Mouse (Mus musculus): ENCODE measurements around the gene Ttc41. TPM values are rescaled to one million over a fixed set of nuclear protein-coding genes. Genes with fewer than 3 reads are reported as not detected.

The Ttc41 gene
- total and polyA plus RNA-seq, 2 experiments from 2014 or later, result 1.2 to 4.5 TPM

GRCm38 (mm10) chr10:86762384-86762730, 56.7 kb downstream of the Ttc41 start:
- no peaks in the 10 kb centered on the region for H3K9me3 ChIP-seq (replicated peaks; ENCODE audit: control insufficient read depth, low read length)
- no peak for TF ChIP-seq CTCF (IDR thresholded peaks at IDR 0.05; ENCODE audit: low read depth)
- no peak for TF ChIP-seq EP300 (IDR thresholded peaks at IDR 0.05; ENCODE audit: low read depth)
- no peak overlapping the region for H3K4me2 ChIP-seq (ENCODE audit: low read depth, low read length)
- H3K27ac ChIP-seq (ENCODE audit: low read depth), result no peak overlapping the region
- no peak overlapping the region for H3K9ac ChIP-seq (replicated peaks; ENCODE audit: low read depth, low read length)
- no peaks in the 10 kb centered on the region for H3K27me3 ChIP-seq (ENCODE audit: control insufficient read depth, insufficient read depth, low read length)
- H3K4me3 ChIP-seq (ENCODE audit: low read depth, low read length), result no peak overlapping the region
- DNase-seq (ENCODE audit: low spot score), result no peak
- whole genome bisulfite sequencing, result 60% methylated on average over 3 of the region's 3 CpGs
- no peaks in the 10 kb centered on the region for H3K4me1 ChIP-seq (ENCODE audit: control insufficient read depth, insufficient read depth)
- no peaks in the 10 kb centered on the region for H3K36me3 ChIP-seq (replicated peaks; ENCODE audit: control insufficient read depth, insufficient read depth, low read length)
- ATAC-seq (ENCODE audit: insufficient read depth, low read depth), result no peak

- Histone ChIP-seq H3K36me3 (replicated peaks; ENCODE audit: control insufficient read depth, insufficient read depth, low read length) (no peaks in the 10 kb centered on the region), H3K27me3 (ENCODE audit: control insufficient read depth, insufficient read depth, low read length) (no peaks in the 10 kb centered on the region), H3K4me2 (ENCODE audit: low read depth, low read length) (no peak within 1 kb of the TSS), H3K4me3 (ENCODE audit: low read depth, low read length) (no peak within 1 kb of the TSS), H3K4me1 (ENCODE audit: control insufficient read depth, insufficient read depth) (no peaks in the 10 kb centered on the region), H3K9ac (replicated peaks; ENCODE audit: low read depth, low read length) (no peak within 1 kb of the TSS), H3K9me3 (replicated peaks; ENCODE audit: control insufficient read depth, low read length) (no peaks in the 10 kb centered on the region), H3K27ac (ENCODE audit: low read depth) (no peak within 1 kb of the TSS)
- WGBS, result 91% methylated on average over 5 of the region's 5 CpGs
- DNase-seq (ENCODE audit: low spot score) (no peak), ATAC-seq (ENCODE audit: insufficient read depth, low read depth) (no peak)
- TF ChIP-seq EP300 (IDR thresholded peaks at IDR 0.05; ENCODE audit: low read depth) (no peak), CTCF (IDR thresholded peaks at IDR 0.05; ENCODE audit: low read depth) (no peak)
Observed at GRCm38 (mm10) chr10:86763672-86764071, 58.1 kb downstream of the Ttc41 start, which contains the start of gene Gm49358. Gene Gm49358, plus strand, starts transcription at chr10:86763972.

GRCm38 (mm10) chr10:86765344-86765966, 59.8 kb downstream of the Ttc41 start:
- no peaks in the 10 kb centered on the region for H3K36me3 ChIP-seq (replicated peaks; ENCODE audit: control insufficient read depth, insufficient read depth, low read length)
- TF ChIP-seq CTCF (IDR thresholded peaks at IDR 0.05; ENCODE audit: low read depth) (no peak), EP300 (IDR thresholded peaks at IDR 0.05; ENCODE audit: low read depth) (no peak)
- H3K9ac ChIP-seq (replicated peaks; ENCODE audit: low read depth, low read length), result no peak overlapping the region
- no peaks in the 10 kb centered on the region for H3K27me3 ChIP-seq (ENCODE audit: control insufficient read depth, insufficient read depth, low read length)
- WGBS, result 80% methylated on average over 4 of the region's 4 CpGs
- no peak overlapping the region for H3K27ac ChIP-seq (ENCODE audit: low read depth)
- ATAC-seq (ENCODE audit: insufficient read depth, low read depth) (no peak), DNase-seq (ENCODE audit: low spot score) (no peak)
- no peaks in the 10 kb centered on the region for H3K4me1 ChIP-seq (ENCODE audit: control insufficient read depth, insufficient read depth)
- H3K4me3 ChIP-seq (ENCODE audit: low read depth, low read length), result no peak overlapping the region
- no peaks in the 10 kb centered on the region for H3K9me3 ChIP-seq (replicated peaks; ENCODE audit: control insufficient read depth, low read length)
- H3K4me2 ChIP-seq (ENCODE audit: low read depth, low read length), result no peak overlapping the region

GRCm38 (mm10) chr10:86769216-86769615, 63.6 kb downstream of the Ttc41 start:
- no peak overlapping the region for H3K27ac ChIP-seq (ENCODE audit: low read depth)
- ATAC-seq (ENCODE audit: insufficient read depth, low read depth) (no peak), DNase-seq (ENCODE audit: low spot score) (no peak)
- TF ChIP-seq EP300 (IDR thresholded peaks at IDR 0.05; ENCODE audit: low read depth), result no peak
- TF ChIP-seq CTCF (IDR thresholded peaks at IDR 0.05; ENCODE audit: low read depth), result no peak
- H3K9me3 ChIP-seq (replicated peaks; ENCODE audit: control insufficient read depth, low read length), result no peaks in the 10 kb centered on the region
- no peak overlapping the region for H3K4me3 ChIP-seq (ENCODE audit: low read depth, low read length)
- H3K27me3 ChIP-seq (ENCODE audit: control insufficient read depth, insufficient read depth, low read length), result no peaks in the 10 kb centered on the region
- WGBS, result 70% methylated on average over 5 of the region's 5 CpGs
- H3K36me3 ChIP-seq (replicated peaks; ENCODE audit: control insufficient read depth, insufficient read depth, low read length), result no peaks in the 10 kb centered on the region
- H3K4me2 ChIP-seq (ENCODE audit: low read depth, low read length), result no peak overlapping the region
- no peak overlapping the region for H3K9ac ChIP-seq (replicated peaks; ENCODE audit: low read depth, low read length)
- no peaks in the 10 kb centered on the region for H3K4me1 ChIP-seq (ENCODE audit: control insufficient read depth, insufficient read depth)

- 30% methylated on average over 4 of the region's 4 CpGs for WGBS
- Histone ChIP-seq H3K27ac (ENCODE audit: low read depth) (no peak overlapping the region), H3K9me3 (replicated peaks; ENCODE audit: control insufficient read depth, low read length) (no peaks in the 10 kb centered on the region), H3K27me3 (ENCODE audit: control insufficient read depth, insufficient read depth, low read length) (no peaks in the 10 kb centered on the region), H3K36me3 (replicated peaks; ENCODE audit: control insufficient read depth, insufficient read depth, low read length) (no peaks in the 10 kb centered on the region), H3K4me2 (ENCODE audit: low read depth, low read length) (no peak overlapping the region), H3K4me1 (ENCODE audit: control insufficient read depth, insufficient read depth) (no peaks in the 10 kb centered on the region), H3K9ac (replicated peaks; ENCODE audit: low read depth, low read length) (no peak overlapping the region), H3K4me3 (ENCODE audit: low read depth, low read length) (no peak overlapping the region)
- ATAC-seq (ENCODE audit: insufficient read depth, low read depth) (no peak), DNase-seq (ENCODE audit: low spot score) (no peak)
- TF ChIP-seq CTCF (IDR thresholded peaks at IDR 0.05; ENCODE audit: low read depth), result no peak
- no peak for TF ChIP-seq EP300 (IDR thresholded peaks at IDR 0.05; ENCODE audit: low read depth)
Observed at GRCm38 (mm10) chr10:86769797-86770196, 64.2 kb downstream of the Ttc41 start.

- Histone ChIP-seq H3K4me1 (ENCODE audit: control insufficient read depth, insufficient read depth) (0 out of 2 replicates have a peak, but pooled peaks cover under 1% of the 10 kb centered on the region), H3K4me3 (ENCODE audit: low read depth, low read length) (no peak overlapping the region), H3K36me3 (replicated peaks; ENCODE audit: control insufficient read depth, insufficient read depth, low read length) (no peaks in the 10 kb centered on the region), H3K27me3 (ENCODE audit: control insufficient read depth, insufficient read depth, low read length) (no peaks in the 10 kb centered on the region), H3K9me3 (replicated peaks; ENCODE audit: control insufficient read depth, low read length) (no peaks in the 10 kb centered on the region), H3K9ac (replicated peaks; ENCODE audit: low read depth, low read length) (no peak overlapping the region), H3K4me2 (ENCODE audit: low read depth, low read length) (no peak overlapping the region), H3K27ac (ENCODE audit: low read depth) (no peak overlapping the region)
- TF ChIP-seq CTCF (IDR thresholded peaks at IDR 0.05; ENCODE audit: low read depth), result no peak
- TF ChIP-seq EP300 (IDR thresholded peaks at IDR 0.05; ENCODE audit: low read depth), result no peak
- ATAC-seq (ENCODE audit: insufficient read depth, low read depth) (no peak), DNase-seq (ENCODE audit: low spot score) (no peak)
- 75% methylated on average over 5 of the region's 5 CpGs for WGBS
Observed at GRCm38 (mm10) chr10:86771701-86772100, 66.1 kb downstream of the Ttc41 start.
